Mouse (Mus musculus) A20 (cell line): Measurements from ENCODE around the gene Ccdc97.

Source experiments
- DNase-seq: peaks from one replicate; pipeline ENCODE4 v3.0.0-alpha.2; 2011; ENCODE audit warnings: low read depth, low spot score

Ccdc97 gene

DNA sequence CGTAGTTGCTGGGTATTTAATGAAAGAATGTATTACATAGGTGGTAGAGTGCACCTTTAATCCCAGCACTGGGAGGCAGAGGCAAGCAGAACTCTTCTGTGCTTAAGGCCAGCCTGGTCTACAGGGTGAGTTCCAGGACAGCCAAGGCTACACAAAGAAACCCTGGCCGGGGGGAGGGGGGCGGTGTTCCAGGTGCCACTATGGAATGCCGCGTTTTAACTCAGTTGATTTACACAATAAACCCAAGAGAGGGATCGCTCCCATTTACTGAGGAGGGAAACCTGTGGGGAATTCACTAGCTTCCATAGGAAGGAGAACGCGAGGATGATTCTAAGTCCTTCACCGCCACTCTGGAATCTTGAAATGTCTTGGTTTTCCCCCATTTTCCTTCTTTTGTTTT lies 49.3 kb downstream of the Ccdc97 start:
- DNase-seq = no peak

- no peak for DNase-seq
These were observed 49.7 kb downstream of the Ccdc97 start for GRCm38 (mm10) chr7:25669158-25669557.

DNA sequence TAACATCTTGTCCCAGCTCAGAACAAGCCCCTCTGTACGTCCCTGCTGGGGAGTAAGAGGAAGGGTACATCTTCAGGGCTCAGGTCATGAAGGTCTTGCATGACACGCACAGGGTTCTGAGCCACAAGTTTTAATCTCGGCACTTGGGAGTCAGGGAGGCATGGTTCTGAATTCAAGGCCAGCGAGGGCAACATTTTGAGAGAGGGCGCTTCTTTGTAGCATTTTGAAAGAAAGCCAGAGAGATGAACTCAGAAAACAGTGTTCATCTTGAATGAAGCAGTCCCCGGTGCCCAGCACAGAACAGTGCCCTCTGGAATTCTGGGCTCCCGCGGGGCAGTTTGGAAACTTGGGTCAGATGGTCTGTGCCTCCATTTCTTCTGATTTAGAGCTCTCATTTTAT lies 52.5 kb downstream of the Ccdc97 start:
- DNase-seq = no peak
